Mouse (Mus musculus): Measurements from ENCODE around the gene Plbd2.

The Plbd2 gene

GRCm38 (mm10) chr5:120473361-120473760, 30.1 kb downstream of the Plbd2 start:
- DNase-seq, result no peak

- DNase-seq, result no peak
Measured at GRCm38 (mm10) chr5:120472770-120473169, 30.7 kb downstream of the Plbd2 start, which contains the start of gene Sdsl. Sdsl (minus strand) TSS chr5:120472810.

GRCm38 (mm10) chr5:120471538-120471937, 31.9 kb downstream of the Plbd2 start:
- no peak for DNase-seq

GRCm38 (mm10) chr5:120468830-120469229, 34.6 kb downstream of the Plbd2 start:
- no peak for DNase-seq

- DNase-seq, result no peak
Measured at GRCm38 (mm10) chr5:120468336-120468735, 35.1 kb downstream of the Plbd2 start.

GRCm38 (mm10) chr5:120467026-120467425, 36.4 kb downstream of the Plbd2 start:
- DNase-seq, result peak in 1 of 2 experiments; percentile 39

- DNase-seq, result no peak
Measured at GRCm38 (mm10) chr5:120465860-120466259, 37.6 kb downstream of the Plbd2 start.

GRCm38 (mm10) chr5:120465062-120465461, 38.4 kb downstream of the Plbd2 start:
- DNase-seq, result peak; percentile 60 to 68

- DNase-seq, result no peak
Measured at GRCm38 (mm10) chr5:120464321-120464720, 39.1 kb downstream of the Plbd2 start.

- DNase-seq, result no peak
Measured at GRCm38 (mm10) chr5:120461902-120462301, 41.5 kb downstream of the Plbd2 start.

- DNase-seq, result no peak
Measured at GRCm38 (mm10) chr5:120459133-120459532, 44.3 kb downstream of the Plbd2 start.

GRCm38 (mm10) chr5:120457628-120458027, 45.8 kb downstream of the Plbd2 start:
- peak; percentile 75 to 85 for DNase-seq

GRCm38 (mm10) chr5:120456841-120457554, 46.4 kb downstream of the Plbd2 start:
- no peak for DNase-seq

GRCm38 (mm10) chr5:120456253-120456652, 47.2 kb downstream of the Plbd2 start:
- no peak for DNase-seq

GRCm38 (mm10) chr5:120454756-120455337, 48.6 kb downstream of the Plbd2 start:
- DNase-seq, result no peak

GRCm38 (mm10) chr5:120447305-120447704, 56.1 kb downstream of the Plbd2 start:
- no peak for DNase-seq

GRCm38 (mm10) chr5:120440733-120441132, 62.7 kb downstream of the Plbd2 start:
- peak; percentile 95 to 99 for DNase-seq

GRCm38 (mm10) chr5:120439887-120440670, 63.3 kb downstream of the Plbd2 start:
- DNase-seq, result peak in 1 of 2 experiments; percentile 36

GRCm38 (mm10) chr5:120438991-120439710, 64.3 kb downstream of the Plbd2 start:
- peak; percentile 25 to 64 for DNase-seq

- no peak for DNase-seq
Measured at GRCm38 (mm10) chr5:120438469-120438868, 65.0 kb downstream of the Plbd2 start.

GRCm38 (mm10) chr5:120437986-120438385, 65.4 kb downstream of the Plbd2 start:
- peak; percentile 27 to 53 for DNase-seq

GRCm38 (mm10) chr5:120437539-120437938, 65.9 kb downstream of the Plbd2 start:
- no peak for DNase-seq

All from cerebellum, postnatal 25 days (tissue).